Mouse (Mus musculus) limb, embryonic 14.5 days (tissue): Measurements from ENCODE around the gene Tnk1. TPM values are rescaled to one million over a fixed set of nuclear protein-coding genes. Genes with fewer than 3 reads are reported as not detected.

Experiments used
- ATAC-seq: fragments of 200-750 bp; cut with Nextera tagmentation; 2 replicates; pipeline ENCODE4 v1.8.0; 2017; ENCODE audit warnings: low read depth, moderate number of reproducible peaks, moderate TSS enrichment; ENCODE audit not compliant: low FRiP score
- DNase-seq: peaks from one replicate; pipeline ENCODE4 v3.0.0-alpha.2; 2015; ENCODE audit warnings: low spot score
- H3K27ac ChIP-seq: fragments of 300-500 bp; sonication (generic); replicated peaks from 2 replicates; pipeline ENCODE4 v1.5.1; 2014; ENCODE audit warnings: low read depth, mild to moderate bottlenecking, low read length, moderate library complexity, mixed read lengths
- H3K27me3 ChIP-seq: fragments of 300-500 bp; sonication (generic); 2 replicates; pipeline ENCODE4 v1.6.1; 2014; ENCODE audit warnings: low read length, mixed read lengths; ENCODE audit not compliant: control insufficient read depth, insufficient read depth
- H3K36me3 ChIP-seq: fragments of 300-500 bp; sonication (generic); 2 replicates; pipeline ENCODE4 v1.6.1; 2014; ENCODE audit warnings: mild to moderate bottlenecking, low read length, moderate library complexity, mixed read lengths; ENCODE audit not compliant: control insufficient read depth, insufficient read depth
- H3K4me1 ChIP-seq: fragments of 300-500 bp; sonication (generic); 2 replicates; pipeline ENCODE4 v1.6.1; 2014; ENCODE audit warnings: antibody characterized with exemption, low read length, mixed read lengths; ENCODE audit not compliant: control insufficient read depth, insufficient read depth
- H3K4me2 ChIP-seq: fragments of 300-500 bp; sonication (generic); replicated peaks from 2 replicates; pipeline ENCODE4 v1.6.1; 2014; ENCODE audit warnings: low read depth, mild to moderate bottlenecking, low read length, moderate library complexity; ENCODE audit not compliant: severe bottlenecking
- H3K4me3 ChIP-seq: fragments of 300-500 bp; sonication (generic); replicated peaks from 2 replicates; pipeline ENCODE4 v1.5.1; 2014; ENCODE audit warnings: low read length
- H3K9ac ChIP-seq: fragments of 300-500 bp; sonication (generic); 2 replicates; pipeline ENCODE4 v1.6.1; 2014; ENCODE audit warnings: mild to moderate bottlenecking, low read depth, low read length, moderate library complexity; ENCODE audit not compliant: severe bottlenecking
- H3K9me3 ChIP-seq: fragments of 300-500 bp; sonication (generic); 2 replicates; pipeline ENCODE4 v1.6.1; 2016; ENCODE audit warnings: low read length; ENCODE audit not compliant: control insufficient read depth
- POLR2A ChIP-seq: fragments of 200-500 bp; IDR thresholded peaks from 2 replicates; pipeline ENCODE4 v1.8.0; 2012; ENCODE audit warnings: inconsistent platforms, mild to moderate bottlenecking, moderate library complexity, borderline replicate concordance; ENCODE audit not compliant: insufficient read depth, insufficient read length; ENCODE audit errors: extremely low read depth
- WGBS: fragments of 180-500 bp; shearing (Covaris S2); extraction: QIAGEN DNeasy Blood & Tissue Kit; methylation state at CpG from one replicate; pipeline ENCODE4 v1.1.7; 2014; 5-methylcytosine and 5-hydroxymethylcytosine counted together
- polyA plus RNA-seq, 2 experiments: library from polyadenylated mRNA; depleted of rRNA in 1 of 2; stranded (reverse) in 1 of 2; unstranded in 1 of 2; fragments of >200 nt; fragmentation: Nextera tagmentation in 1 of 2; extraction: Ambion mirVana in 1 of 2; gene quantifications; 2 replicates each; pipeline versions ENCODE4 v1.2.1 to v1.2.3; 2012 to 2014

Gene Tnk1
- polyA plus RNA-seq (2012; rRNA removed) (2.8 TPM in 2 replicates), polyA plus RNA-seq (2014; fragmentation: Nextera tagmentation; extraction: Ambion mirVana) (3.2 and 3.3 TPM in 2 replicates)

DNA sequence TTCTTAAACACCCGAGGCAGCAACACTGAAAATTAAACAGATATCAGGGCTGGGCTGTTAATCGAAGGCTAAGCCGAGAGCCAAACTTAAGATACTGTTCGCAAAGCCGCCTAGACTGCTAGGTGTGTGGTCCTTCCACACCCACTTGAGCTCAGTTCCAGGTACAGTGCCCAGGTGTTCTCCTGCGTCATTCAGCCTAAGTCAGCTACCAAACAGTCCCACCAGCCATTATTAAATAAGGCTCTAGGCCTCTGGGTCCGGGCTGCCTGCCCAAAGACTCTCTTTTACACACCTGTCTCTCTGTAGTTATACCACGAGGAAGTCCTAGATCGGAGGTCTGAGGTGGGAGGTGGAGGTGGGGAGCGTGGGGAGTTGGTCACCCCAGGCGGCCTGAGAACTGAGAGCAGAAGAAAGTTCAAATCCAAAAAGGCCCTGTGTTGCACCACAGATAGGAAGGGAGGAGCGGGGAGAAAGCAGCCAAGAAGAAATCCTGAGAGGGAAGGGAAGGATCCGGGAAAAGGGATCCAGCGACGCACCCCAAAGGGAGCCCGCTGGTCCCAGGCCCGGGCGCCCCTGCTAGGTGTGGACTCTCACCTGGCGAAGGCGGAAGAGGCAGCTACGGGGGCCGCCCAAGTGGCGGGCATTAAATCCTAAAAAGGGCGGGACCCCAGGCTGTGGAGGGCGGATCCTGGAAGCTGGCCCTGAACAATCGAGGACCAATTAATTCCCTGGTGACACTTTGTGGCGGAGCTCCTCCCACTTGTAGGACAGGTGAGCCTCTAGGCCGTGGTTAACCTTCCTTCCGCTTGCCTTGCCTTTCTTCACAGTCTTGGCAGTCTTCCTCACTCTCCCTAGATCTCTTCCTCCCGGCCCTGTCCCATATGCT is at the start of gene Tnk1:
TSS of gene Tnk1 (minus strand) at position 618 of the 886 bp plus-strand sequence.
- Histone ChIP-seq H3K4me3 (0 out of 2 replicates have a peak within 1 kb of the TSS, but pooled peaks have one; percentile 4), H3K9me3 (no peaks in the 10 kb centered on the region), H3K4me2 (peak within 1 kb of the TSS; percentile 15), H3K9ac (0 out of 2 replicates have a peak within 1 kb of the TSS, but pooled peaks have one; percentile 25), H3K36me3 (no peaks in the 10 kb centered on the region), H3K27ac (no peak within 1 kb of the TSS), H3K4me1 (no peaks in the 10 kb centered on the region), H3K27me3 (0 out of 2 replicates have a peak, but pooled peaks cover 15% of the 10 kb centered on the region)
- no peak for TF ChIP-seq POLR2A
- WGBS = 22% methylated on average over 28 of the region's 30 CpGs
- ATAC-seq (no peak), DNase-seq (no peak)

DNA sequence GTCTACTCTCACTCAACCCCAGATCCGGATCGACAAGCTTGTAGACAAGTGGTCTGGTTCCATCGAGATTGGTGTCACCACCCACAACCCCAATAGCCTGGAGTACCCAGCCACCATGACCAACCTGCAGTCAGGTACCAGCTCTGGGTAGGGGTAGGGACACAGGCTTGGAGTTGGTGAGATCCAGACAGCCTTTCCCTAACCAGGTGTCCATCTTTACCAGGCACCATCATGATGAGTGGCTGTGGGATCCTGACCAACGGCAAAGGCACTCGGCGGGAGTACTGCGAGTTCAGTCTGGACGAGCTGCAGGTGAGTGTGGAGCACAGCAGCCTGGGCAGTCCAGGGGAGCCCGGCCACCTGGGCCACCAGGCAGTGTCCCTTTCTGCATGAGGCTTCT is 45.8 kb upstream of the Tnk1 start:
- Histone ChIP-seq H3K9ac (no peak overlapping the region), H3K4me2 (no peak overlapping the region), H3K27me3 (no peaks in the 10 kb centered on the region), H3K36me3 (peaks cover 62% of the 10 kb centered on the region), H3K27ac (no peak overlapping the region), H3K4me3 (no peak overlapping the region), H3K9me3 (no peaks in the 10 kb centered on the region), H3K4me1 (peaks cover 12% of the 10 kb centered on the region)
- TF ChIP-seq POLR2A = no peak
- 98% methylated on average over 9 of the region's 9 CpGs for WGBS
- ATAC-seq (no peak), DNase-seq (no peak)

DNA sequence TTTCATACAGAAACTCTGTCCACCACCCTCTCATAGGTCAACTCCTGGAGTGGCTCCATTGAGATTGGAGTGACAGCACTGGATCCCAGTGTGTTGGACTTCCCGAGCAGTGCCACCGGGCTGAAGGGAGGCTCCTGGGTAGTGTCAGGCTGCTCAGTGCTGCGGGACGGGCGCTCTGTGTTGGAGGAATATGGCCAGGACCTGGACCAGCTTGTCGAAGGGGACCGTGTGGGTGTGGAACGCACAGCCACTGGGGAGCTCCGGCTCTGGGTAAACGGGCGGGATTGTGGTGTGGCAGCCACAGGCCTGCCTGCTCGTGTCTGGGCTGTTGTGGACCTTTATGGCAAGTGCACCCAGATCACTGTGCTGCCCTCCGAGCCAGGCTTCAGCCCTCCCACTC is 44.4 kb upstream of the Tnk1 start:
- Histone ChIP-seq H3K9ac (peak overlapping the region; percentile 95; the same call in 1 of the 2 replicates), H3K27me3 (no peaks in the 10 kb centered on the region), H3K36me3 (peaks cover 48% of the 10 kb centered on the region), H3K9me3 (no peaks in the 10 kb centered on the region), H3K4me1 (peaks cover 12% of the 10 kb centered on the region), H3K4me3 (peak overlapping the region; percentile 91), H3K27ac (no peak overlapping the region), H3K4me2 (peak overlapping the region; percentile 75)
- 88% methylated on average over 13 of the region's 13 CpGs for whole genome bisulfite sequencing
- TF ChIP-seq POLR2A = no peak
- ATAC-seq (no peak), DNase-seq (no peak)

DNA sequence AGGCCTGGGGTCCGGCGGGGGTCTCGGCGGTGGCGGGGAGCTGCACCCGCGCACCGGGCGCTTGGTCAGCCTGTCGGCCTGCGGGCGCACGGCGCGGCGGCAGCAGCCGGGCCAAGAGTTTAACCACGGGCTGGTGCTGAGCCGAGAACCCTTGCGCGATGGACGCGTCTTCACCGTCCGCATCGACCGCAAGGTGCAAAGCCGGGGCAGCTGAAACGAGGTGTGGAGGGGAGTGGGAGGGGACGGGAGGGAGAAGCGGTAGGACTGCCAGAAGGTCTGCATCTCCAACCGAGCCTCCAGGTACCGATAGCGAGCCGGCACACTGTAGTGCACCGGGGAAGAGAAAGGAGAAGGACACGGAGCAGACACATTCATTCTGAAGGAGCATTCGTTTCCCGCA is 43.5 kb upstream of the Tnk1 start:
- WGBS = under 1% methylated on average over 39 of the region's 39 CpGs
- Histone ChIP-seq H3K27ac (peak overlapping the region; percentile 98), H3K27me3 (no peaks in the 10 kb centered on the region), H3K9me3 (no peaks in the 10 kb centered on the region), H3K4me1 (peaks cover 12% of the 10 kb centered on the region), H3K4me3 (peak overlapping the region; percentile 91), H3K36me3 (peaks cover 39% of the 10 kb centered on the region), H3K4me2 (peak overlapping the region; percentile 75), H3K9ac (peak overlapping the region; percentile 95)
- no peak; the same call in 1 of the 2 replicates for ATAC-seq
- no peak for TF ChIP-seq POLR2A
- no peak for DNase-seq

DNA sequence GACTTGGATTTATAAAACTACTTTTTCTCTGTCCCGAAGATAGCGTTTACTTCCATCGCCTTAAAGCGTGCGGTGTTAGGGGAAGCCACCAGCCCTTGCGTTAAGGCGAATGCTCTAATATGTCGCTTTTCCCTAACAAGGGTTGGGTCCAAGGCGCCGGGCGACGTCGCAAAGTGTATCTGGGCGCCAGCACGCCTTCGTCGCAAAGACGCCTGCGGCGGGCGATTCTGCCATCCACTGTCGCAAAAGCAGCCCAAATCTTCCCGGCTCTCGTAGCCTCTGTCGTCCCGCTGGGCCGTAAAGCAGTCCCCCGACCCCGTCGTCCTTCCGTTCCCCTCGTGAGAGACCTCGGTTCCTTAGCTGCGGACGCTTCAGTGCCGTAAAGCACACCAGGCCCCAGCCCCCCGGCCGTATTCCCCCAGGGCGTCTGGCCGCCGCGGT is 42.9 kb upstream of the Tnk1 start:
- under 1% methylated on average over 42 of the region's 42 CpGs for WGBS

More for the DNA sequence above, 42.9 kb upstream of the Tnk1 start:
- no peak; the same call in 1 of the 2 replicates for TF ChIP-seq POLR2A
- H3K4me3 ChIP-seq = peak overlapping the region; percentile 91
- H3K27me3 ChIP-seq = no peaks in the 10 kb centered on the region
- H3K4me2 ChIP-seq = peak overlapping the region; percentile 75
- no peaks in the 10 kb centered on the region for H3K9me3 ChIP-seq
- peak overlapping the region; percentile 98 for H3K27ac ChIP-seq
- peak; percentile 98 for DNase-seq
- peak; percentile 78 for ATAC-seq
- H3K36me3 ChIP-seq = peaks cover 33% of the 10 kb centered on the region
- peak overlapping the region; percentile 95 for H3K9ac ChIP-seq
- peaks cover 12% of the 10 kb centered on the region for H3K4me1 ChIP-seq
